Mouse (Mus musculus) megakaryocyte progenitor cell, adult 5-6 weeks (primary cell): ENCODE measurements around the gene Cel. TPM values are rescaled to one million over a fixed set of nuclear protein-coding genes. Genes with fewer than 3 reads are reported as not detected.
"Not testable (repeated sequence)": the region's sequence is repeated elsewhere in the genome, so short reads cannot be mapped to it uniquely, and the experiment has no call there.

Experiments
- ATAC-seq: replicated peaks from 2 replicates; pipeline ENCODE4 v1.8.0; 2016; ENCODE audit warnings: mild to moderate bottlenecking, moderate TSS enrichment, inconsistent platforms; ENCODE audit not compliant: poor library complexity
- total RNA-seq, 2 experiments: library from RNA; stranded (forward) in 1 of 2; stranded (reverse) in 1 of 2; fragments of 157-497, 149-512 nt in 1 of 2; fragments of 200-1000 nt in 1 of 2; gene quantifications; 2 replicates each; pipeline versions ENCODE4 v1.2.3 to v1.2.4; 2015 to 2017

Cel gene
- total RNA-seq, 2 experiments from 2014 or later = not detected

DNA sequence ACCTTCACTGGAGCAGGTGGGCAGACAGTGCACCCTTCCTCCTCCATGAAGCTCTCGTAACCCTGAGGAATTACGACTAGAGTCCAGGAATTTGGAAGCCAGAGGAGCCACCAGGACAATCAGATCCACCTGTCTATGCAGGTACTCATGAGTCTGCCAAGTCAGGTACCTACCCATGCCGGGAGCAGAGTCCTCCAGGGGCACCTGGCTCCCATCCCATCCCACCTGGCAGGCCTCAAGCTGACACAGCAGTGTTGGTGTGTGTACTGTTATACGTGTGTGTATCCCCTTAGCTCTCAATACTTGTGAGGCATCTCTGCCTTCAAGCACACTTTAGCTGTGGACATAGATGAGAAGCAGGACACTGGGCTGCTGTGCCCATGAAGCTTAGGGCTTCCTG, 41.0 kb downstream of the Cel start:
- no peak for ATAC-seq

DNA sequence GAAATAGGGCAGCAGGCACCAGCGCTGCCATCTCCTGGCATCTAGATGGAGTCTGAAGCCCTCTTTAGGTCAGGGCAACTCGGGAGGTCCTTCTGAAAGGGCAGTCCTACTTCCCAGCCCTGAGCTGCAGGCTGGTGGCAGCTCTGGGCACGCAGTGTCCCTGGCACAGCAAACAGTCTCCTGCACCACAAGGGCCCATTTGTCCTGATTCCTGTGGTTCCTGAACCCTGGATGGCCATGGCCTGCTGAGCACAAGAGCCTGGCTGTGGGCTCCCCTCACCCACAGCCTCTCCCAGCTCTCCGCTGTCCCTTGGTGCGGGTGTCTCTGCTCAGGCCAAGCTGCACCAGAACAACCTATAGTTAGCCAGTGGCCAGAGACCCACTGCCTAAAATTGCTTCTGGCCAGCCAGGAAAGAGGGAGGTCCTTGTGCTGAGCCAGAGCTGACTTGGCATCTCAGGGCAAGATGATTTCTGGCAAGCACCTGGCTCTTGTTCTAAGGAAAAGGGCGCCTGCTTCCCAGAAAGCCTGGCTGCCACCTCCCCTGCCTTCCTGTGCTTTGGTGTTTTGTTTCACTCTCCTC, 41.5 kb downstream of the Cel start:
- ATAC-seq = no peak

DNA sequence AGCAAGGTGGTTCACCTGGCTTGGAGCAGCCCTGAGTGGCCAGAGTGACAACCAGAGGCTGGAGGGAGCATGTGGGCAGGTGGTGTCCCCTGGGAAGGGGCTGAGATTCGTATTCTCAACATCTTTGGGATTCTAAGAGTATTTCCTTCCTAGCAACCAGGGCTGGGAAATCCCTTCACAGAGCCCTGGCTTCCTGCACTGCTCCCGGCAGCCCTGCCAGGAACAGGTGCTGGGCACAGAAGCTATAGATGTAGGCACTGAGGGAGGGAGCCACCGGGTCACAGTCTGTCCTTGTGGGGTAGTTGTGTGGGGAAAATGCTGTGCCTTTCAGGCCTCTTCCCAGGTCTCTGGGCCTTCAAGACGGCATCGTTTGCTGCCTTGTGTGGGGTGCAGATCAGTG, 42.6 kb downstream of the Cel start:
- ATAC-seq = no peak

DNA sequence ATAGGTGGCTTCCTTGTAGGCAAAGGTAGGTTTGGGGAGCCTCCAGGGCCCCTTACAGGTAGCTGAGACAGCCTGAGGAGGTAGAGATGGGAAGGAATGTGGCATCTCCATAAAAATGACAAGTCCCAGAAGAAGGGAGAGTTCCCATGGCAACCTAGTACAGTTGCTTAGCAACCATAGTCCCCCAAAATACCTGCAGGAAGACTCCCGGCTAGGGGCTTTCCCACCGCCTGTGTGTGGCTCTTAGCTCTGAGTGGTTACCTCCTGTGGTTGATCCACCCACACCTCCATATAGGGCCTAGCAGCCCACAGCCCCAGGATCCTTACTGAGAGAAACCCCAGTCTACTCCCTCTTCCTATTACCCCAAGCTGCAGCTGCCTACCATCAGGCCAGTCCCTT, 45.0 kb downstream of the Cel start:
- no peak for ATAC-seq

DNA sequence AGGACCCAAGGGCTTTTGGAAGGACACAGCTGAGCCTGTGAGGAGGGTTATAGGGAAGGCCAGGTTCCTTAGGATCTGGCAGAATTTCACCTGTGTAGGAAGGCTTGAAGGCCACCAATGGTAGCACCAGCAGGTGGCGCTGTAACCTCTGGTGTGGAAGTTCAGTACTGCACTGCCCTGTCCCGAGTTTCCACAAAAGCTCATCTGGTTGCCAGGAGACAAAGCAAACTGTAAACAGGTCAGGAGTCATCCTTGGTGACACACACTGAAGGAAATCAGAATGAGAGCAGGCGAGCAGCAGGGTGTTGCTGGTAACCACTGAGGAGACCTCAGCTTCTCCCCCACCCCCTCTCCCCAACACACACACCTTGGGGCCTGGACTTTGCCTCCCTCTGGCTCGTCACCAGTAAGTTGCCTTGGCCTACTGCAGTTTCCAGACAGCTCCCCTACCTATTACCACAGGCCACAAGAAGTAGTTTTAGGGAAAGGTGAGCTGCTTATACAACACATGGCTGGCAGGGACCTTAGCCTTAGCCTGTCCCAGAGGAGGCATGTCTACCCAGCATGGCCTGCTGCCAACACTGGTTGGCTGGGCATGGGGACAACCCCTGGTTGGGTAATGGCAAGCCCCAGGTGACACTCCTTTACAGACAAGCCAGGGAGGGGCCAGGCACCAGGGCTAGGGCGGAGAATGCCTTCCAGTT, 45.8 kb downstream of the Cel start:
- ATAC-seq = peak; percentile 71

DNA sequence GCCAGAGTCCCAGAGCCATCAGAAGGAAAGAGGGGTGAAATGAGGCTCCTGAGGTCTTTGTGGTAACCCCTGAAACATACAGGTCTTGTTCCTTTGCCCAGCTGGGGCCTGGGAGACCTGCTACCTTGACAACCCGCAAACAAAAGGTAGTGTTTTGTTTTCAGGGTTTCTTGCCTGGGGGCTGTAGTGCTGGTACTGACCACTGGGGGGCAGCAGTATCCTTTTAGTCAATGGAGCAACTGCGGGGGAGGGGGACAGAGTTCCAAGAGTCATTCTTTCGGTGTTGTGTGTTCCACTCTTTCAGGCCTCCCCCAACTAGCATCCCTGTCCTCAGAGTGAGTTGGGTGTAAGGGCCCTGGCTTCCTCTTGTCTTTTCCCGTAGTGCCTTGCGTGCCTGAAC, 48.7 kb downstream of the Cel start:
- ATAC-seq = peak; percentile 75

DNA sequence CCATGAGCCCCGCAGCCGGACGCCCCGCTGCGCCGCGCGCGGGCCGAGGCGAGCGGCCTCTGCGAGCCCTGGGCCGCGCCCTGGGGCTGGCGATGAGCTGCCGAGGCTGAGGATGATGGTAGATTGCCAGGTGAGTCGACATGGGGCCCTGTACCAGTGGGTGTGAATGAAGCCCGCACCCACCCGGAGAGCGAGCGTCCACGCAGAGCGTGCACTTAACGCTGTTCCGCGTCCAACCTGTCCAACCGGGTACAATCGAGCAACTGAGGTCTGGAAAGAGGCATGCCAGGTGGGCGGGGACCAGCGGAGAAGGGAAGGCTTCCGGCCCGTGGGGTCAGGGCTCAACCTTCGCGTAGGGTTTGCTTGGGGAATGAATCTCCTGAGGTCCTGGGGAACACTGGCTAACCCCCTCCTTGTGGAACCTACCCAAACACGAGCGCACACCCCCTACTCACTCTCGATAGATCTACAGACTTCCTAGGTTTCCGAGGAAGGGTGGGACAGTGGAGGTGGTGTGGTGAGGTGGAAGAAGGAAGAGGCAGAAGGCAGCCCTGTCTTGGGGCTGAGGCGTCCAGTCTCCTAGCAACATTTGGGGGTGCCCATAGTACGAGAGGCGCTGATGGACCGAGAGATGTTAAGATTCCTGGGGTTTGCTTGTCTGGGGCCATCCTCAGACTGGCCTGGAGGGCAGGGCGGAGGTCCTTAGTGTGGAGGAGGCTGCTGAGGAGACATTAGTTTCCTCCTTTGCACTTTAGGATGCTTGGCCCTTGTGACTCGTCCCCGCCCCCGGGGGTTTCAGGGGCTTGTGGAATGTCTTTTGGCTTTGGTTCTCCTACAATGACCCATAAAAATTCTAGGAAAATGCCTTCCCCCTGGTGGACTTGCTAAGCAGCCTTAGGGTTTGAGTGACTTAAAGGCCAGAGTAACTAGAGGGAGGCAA, 49.5 kb downstream of the Cel start:
- 0 out of 2 replicates have a peak, but pooled peaks have one; percentile 4 for ATAC-seq

DNA sequence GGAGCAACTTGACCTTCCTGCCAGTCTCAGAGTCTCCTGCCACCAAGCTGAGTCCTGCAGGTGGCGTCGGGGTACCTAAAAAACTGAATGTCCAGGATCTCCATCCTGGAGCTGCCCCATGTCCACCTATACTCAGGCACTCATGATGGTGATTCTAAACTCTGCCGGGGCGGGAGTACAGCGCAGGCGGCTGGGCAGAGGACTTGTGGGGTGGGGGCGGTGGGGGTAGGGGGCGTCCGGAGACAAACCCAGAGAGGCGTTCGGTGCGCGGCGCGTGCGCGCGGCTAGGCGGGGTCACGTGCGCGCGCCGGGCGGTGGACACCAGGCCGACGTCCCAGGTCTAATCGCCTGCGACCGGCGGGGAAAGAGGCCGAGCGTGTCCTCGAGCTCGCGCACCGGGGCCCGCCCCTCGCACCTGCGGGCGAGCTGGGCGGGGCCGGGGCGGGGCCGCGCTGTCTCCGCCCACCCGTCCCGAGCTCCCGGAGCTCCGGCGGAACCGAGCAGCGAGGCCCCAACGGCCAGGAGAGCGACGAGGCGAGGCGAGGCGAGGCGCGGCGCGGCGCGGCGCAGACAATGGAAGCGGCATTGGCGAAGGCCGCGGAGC, 50.3 kb downstream of the Cel start, which contains the start of gene Ralgds:
Ralgds (plus strand) TSS at position 328 of the 604 bp plus-strand sequence.
- ATAC-seq = no peak

DNA sequence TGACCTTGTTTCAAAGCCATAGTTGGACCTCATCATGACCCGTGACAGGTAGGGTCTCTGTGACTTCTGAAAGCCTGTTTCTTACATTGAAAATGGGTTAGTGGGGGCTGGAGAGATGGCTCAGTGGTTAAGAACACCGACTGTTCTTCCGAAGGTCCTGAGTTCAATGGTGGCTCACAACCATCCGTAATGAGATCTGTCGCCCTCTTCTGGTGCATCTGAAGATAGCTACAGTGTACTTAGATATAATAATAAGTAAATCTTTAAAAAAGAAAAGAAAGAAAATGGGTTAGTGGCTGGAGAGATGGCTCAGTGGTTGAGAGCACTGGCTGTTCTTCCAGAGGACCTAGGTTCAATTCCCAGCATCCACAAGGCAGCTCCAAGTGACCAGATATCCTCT, 51.6 kb downstream of the Cel start:
- ATAC-seq = not testable (repeated sequence)

DNA sequence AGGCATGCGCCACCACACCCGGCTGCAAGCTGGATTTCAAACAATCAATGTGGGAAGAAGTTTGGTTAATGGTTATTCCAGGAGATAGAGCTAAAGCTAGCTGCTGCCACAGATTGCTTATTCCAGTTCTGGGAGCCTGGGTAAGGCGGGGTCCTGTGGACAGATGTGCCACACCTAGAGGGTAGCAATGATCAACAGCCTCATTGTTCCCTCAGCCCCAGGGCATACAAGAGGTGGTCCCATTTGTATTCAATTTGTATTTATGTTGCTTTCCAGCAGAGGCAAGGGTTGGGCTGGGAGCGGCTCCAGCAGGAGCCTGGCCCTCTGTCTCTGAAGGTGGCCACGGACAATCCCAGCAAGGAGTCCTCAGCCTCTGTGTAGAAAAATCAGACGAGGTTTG, 56.9 kb downstream of the Cel start:
- ATAC-seq = no peak

DNA sequence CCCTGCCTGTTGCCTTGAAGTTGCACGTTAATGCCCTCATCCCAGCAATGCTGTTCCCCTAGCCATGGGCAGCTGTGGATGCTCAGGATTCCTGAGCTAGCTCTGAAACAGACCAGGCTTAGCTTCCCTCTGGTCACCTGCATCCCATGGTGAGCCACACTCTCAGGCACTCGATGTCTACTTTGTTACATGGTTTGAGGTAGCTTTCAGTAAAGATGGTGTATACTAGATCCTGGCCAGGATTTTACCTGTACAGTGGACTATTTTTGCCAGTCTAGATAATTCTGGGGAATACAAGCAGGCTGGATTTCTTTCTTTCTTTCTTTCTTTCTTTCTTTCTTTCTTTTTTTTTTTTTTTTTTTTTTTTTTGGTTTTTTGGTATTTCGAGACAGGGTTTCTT, 57.4 kb downstream of the Cel start, which contains the start of gene Gm10134:
Gm10134 (plus strand) TSS at position 301 of the 400 bp plus-strand sequence.
- ATAC-seq = no peak

Other genes starting within 250 kb of the Cel start
- 1.9 and 2.2 TPM in 2 replicates for gene Ppp1r26, start 116.6 kb downstream of the Cel start, total RNA-seq (2015)
- gene Ppp1r26, start 116.6 kb downstream of the Cel start, total RNA-seq (2017) = 1.1 and 1.6 TPM in 2 replicates
- gene 1700007K13Rik, start 97.1 kb downstream of the Cel start, total RNA-seq (2015) = not detected in 2 replicates
- gene 1700007K13Rik, start 97.1 kb downstream of the Cel start, total RNA-seq (2017) = not detected in 2 replicates
- gene Mrps2, start 95.3 kb downstream of the Cel start, total RNA-seq (2015) = 64.8 and 71.0 TPM in 2 replicates
- 31.2 and 32.5 TPM in 2 replicates for gene Mrps2, start 95.3 kb downstream of the Cel start, total RNA-seq (2017)
- gene Gbgt1, start 66.5 kb downstream of the Cel start, total RNA-seq (2015) = not detected in 2 replicates
- gene Gbgt1, start 66.5 kb downstream of the Cel start, total RNA-seq (2017) = not detected in 2 replicates
- gene Gm10134, start 57.3 kb downstream of the Cel start, total RNA-seq (2015) = not detected in 2 replicates
- gene Gm10134, start 57.3 kb downstream of the Cel start, total RNA-seq (2017) = not detected in 2 replicates
- 3.4 and 7.4 TPM in 2 replicates for gene Ralgds, start 50.3 kb downstream of the Cel start, total RNA-seq (2015)
- gene Ralgds, start 50.3 kb downstream of the Cel start, total RNA-seq (2017) = 3.2 and 3.3 TPM in 2 replicates
- 16.2 and 19.1 TPM in 2 replicates for gene Gtf3c5, start 20.3 kb upstream of the Cel start, total RNA-seq (2015)
- 11.0 and 13.0 TPM in 2 replicates for gene Gtf3c5, start 20.3 kb upstream of the Cel start, total RNA-seq (2017)
- gene Gfi1b, start 58.6 kb upstream of the Cel start, total RNA-seq (2015) = 15.6 and 28.3 TPM in 2 replicates
- 10.3 and 13.1 TPM in 2 replicates for gene Gfi1b, start 58.6 kb upstream of the Cel start, total RNA-seq (2017)
- 9.4 and 10.3 TPM in 2 replicates for gene Tsc1, start 77.8 kb upstream of the Cel start, total RNA-seq (2015)
- 7.1 and 12.1 TPM in 2 replicates for gene Tsc1, start 77.8 kb upstream of the Cel start, total RNA-seq (2017)
- gene Spaca9, start 136.3 kb upstream of the Cel start, total RNA-seq (2015) = 0.66 and 5.7 TPM in 2 replicates
- gene Spaca9, start 136.3 kb upstream of the Cel start, total RNA-seq (2017) = 2.4 and 8.4 TPM in 2 replicates
- gene Ak8, start 136.8 kb upstream of the Cel start, total RNA-seq (2015) = 0.30 and 0.93 TPM in 2 replicates
- gene Ak8, start 136.8 kb upstream of the Cel start, total RNA-seq (2017) = 0.24 and 0.33 TPM in 2 replicates